Mouse (Mus musculus) heart, embryonic 12.5 days (tissue): Measurements from ENCODE around the gene Fkbp10. TPM values are rescaled to one million over a fixed set of nuclear protein-coding genes. Genes with fewer than 3 reads are reported as not detected.

ENCODE experiments used
- ATAC-seq: fragments of 200-750 bp; cut with Nextera tagmentation; 2 replicates; pipeline ENCODE4 v1.8.0; 2017; ENCODE audit warnings: moderate TSS enrichment, moderate library complexity; ENCODE audit not compliant: insufficient number of reproducible peaks, low FRiP score
- H3K27ac ChIP-seq: fragments of 300-500 bp; sonication (generic); 2 replicates; pipeline ENCODE4 v1.5.1; 2016; ENCODE audit warnings: mild to moderate bottlenecking, moderate library complexity; ENCODE audit not compliant: poor library complexity, severe bottlenecking
- H3K27me3 ChIP-seq: fragments of 300-500 bp; sonication (generic); replicated peaks from 2 replicates; pipeline ENCODE4 v1.6.1; 2016; ENCODE audit warnings: mild to moderate bottlenecking, moderate library complexity
- H3K36me3 ChIP-seq: fragments of 300-500 bp; sonication (generic); 2 replicates; pipeline ENCODE4 v1.6.1; 2016; ENCODE audit warnings: mild to moderate bottlenecking, moderate library complexity
- H3K4me1 ChIP-seq: fragments of 300-500 bp; sonication (generic); replicated peaks from 2 replicates; pipeline ENCODE4 v1.6.1; 2016; ENCODE audit warnings: mild to moderate bottlenecking
- H3K4me2 ChIP-seq: fragments of 300-500 bp; sonication (generic); 2 replicates; pipeline ENCODE4 v1.6.1; 2016; ENCODE audit warnings: mild to moderate bottlenecking, moderate library complexity
- H3K4me3 ChIP-seq: fragments of 300-500 bp; sonication (generic); 2 replicates; pipeline ENCODE4 v1.5.1; 2016; ENCODE audit warnings: mild to moderate bottlenecking
- H3K9ac ChIP-seq: fragments of 300-500 bp; sonication (generic); 2 replicates; pipeline ENCODE4 v1.6.1; 2016; ENCODE audit warnings: mild to moderate bottlenecking, moderate library complexity
- H3K9me3 ChIP-seq: fragments of 300-500 bp; sonication (generic); replicated peaks from 2 replicates; pipeline ENCODE4 v1.6.1; 2016; ENCODE audit warnings: mild to moderate bottlenecking, moderate library complexity
- whole genome bisulfite sequencing: fragments of 180-500 bp; shearing (Covaris S2); methylation state at CpG from one replicate; pipeline ENCODE4 v1.1.7; 2016; 5-methylcytosine and 5-hydroxymethylcytosine counted together
- microRNA-seq: library from miRNA; unstranded; fragments of <30 nt; microRNA quantifications from one replicate; pipeline ENCODE4, GENCODE M21; 2017
- polyA plus RNA-seq: library from polyadenylated mRNA; unstranded; fragments of >200 nt; fragmentation: Nextera tagmentation; extraction: Ambion mirVana; gene quantifications from 2 replicates; pipeline ENCODE4 v1.2.1, GENCODE M21; 2016

The Fkbp10 gene
- polyA plus RNA-seq, 1 experiment from 2014 or later = 124 TPM

- H3K36me3 ChIP-seq = peaks cover 22% of the 10 kb centered on the region
- peak overlapping the region; percentile 83 for H3K4me3 ChIP-seq
- peaks cover 19% of the 10 kb centered on the region for H3K4me1 ChIP-seq
- no peaks in the 10 kb centered on the region for H3K9me3 ChIP-seq
- H3K27ac ChIP-seq = no peak overlapping the region
- no peak overlapping the region for H3K9ac ChIP-seq
- WGBS = 29% methylated on average over 5 of the region's 5 CpGs
- no peaks in the 10 kb centered on the region for H3K27me3 ChIP-seq
- peak overlapping the region; percentile 99 for H3K4me2 ChIP-seq
- peak; percentile 41 for ATAC-seq
Measured at GRCm38 (mm10) chr11:100472935-100473295, 57.4 kb downstream of the Fkbp10 start.

Small RNA genes lying within 50 kb of the gene (microRNA-seq; reads per million reads assigned to microRNA genes)
- not detected for gene Gm27374

Other genes starting within 250 kb of the Fkbp10 start
- gene Krt9, start 222.5 kb upstream of the Fkbp10 start, polyA plus RNA-seq = not detected in 2 replicates
- gene Krt14, start 208.1 kb upstream of the Fkbp10 start, polyA plus RNA-seq = 1.3 and 2.2 TPM in 2 replicates
- not detected in 2 replicates for gene Krt16, start 166.8 kb upstream of the Fkbp10 start, polyA plus RNA-seq
- gene Krt17, start 154.7 kb upstream of the Fkbp10 start, polyA plus RNA-seq = 1.3 and 1.9 TPM in 2 replicates
- not detected in 2 replicates for gene Krt42, start 145.8 kb upstream of the Fkbp10 start, polyA plus RNA-seq
- 1,467 and 1,522 TPM in 2 replicates for gene Eif1, start 95.8 kb upstream of the Fkbp10 start, polyA plus RNA-seq
- gene Gast, start 81.3 kb upstream of the Fkbp10 start, polyA plus RNA-seq = not detected in 2 replicates
- 11.1 and 12.3 TPM in 2 replicates for gene Hap1, start 59.6 kb upstream of the Fkbp10 start, polyA plus RNA-seq
- 107 and 109 TPM in 2 replicates for gene Jup, start 17.9 kb upstream of the Fkbp10 start, polyA plus RNA-seq
- 69.7 and 78.3 TPM in 2 replicates for gene P3h4, start 861 bp upstream of the Fkbp10 start, polyA plus RNA-seq
- 101 and 104 TPM in 2 replicates for gene Nt5c3b, start 26.1 kb downstream of the Fkbp10 start, polyA plus RNA-seq
- gene Klhl10, start 26.2 kb downstream of the Fkbp10 start, polyA plus RNA-seq = 0.65 and 0.76 TPM in 2 replicates
- 9.5 and 9.8 TPM in 2 replicates for gene Klhl11, start 57.0 kb downstream of the Fkbp10 start, polyA plus RNA-seq
- gene Acly, start 112.3 kb downstream of the Fkbp10 start, polyA plus RNA-seq = 93.7 and 99.0 TPM in 2 replicates
- 0.30 and 0.77 TPM in 2 replicates for gene Ttc25, start 129.9 kb downstream of the Fkbp10 start, polyA plus RNA-seq
- gene Cnp, start 159.2 kb downstream of the Fkbp10 start, polyA plus RNA-seq = 21.6 and 22.1 TPM in 2 replicates
- 59.7 and 60.7 TPM in 2 replicates for gene Nkiras2, start 203.5 kb downstream of the Fkbp10 start, polyA plus RNA-seq
- 207 and 213 TPM in 2 replicates for gene Dnajc7, start 204.5 kb downstream of the Fkbp10 start, polyA plus RNA-seq